Mouse (Mus musculus): ENCODE data around the gene Manbal. TPM values are rescaled to one million over a fixed set of nuclear protein-coding genes. Genes with fewer than 3 reads are reported as not detected.

Manbal gene
- polyA plus RNA-seq, 1 experiment, result 72.3 TPM

GRCm38 (mm10) chr2:157407596-157407995 is 40.2 kb downstream of the Manbal start:
- DNase-seq (ENCODE audit: low read depth, low spot score), result no peak
- 66% methylated on average over 7 of the region's 7 CpGs for WGBS

- DNase-seq (ENCODE audit: low read depth, low spot score), result no peak
- 74% methylated on average over 12 of the region's 12 CpGs for WGBS
Measured at GRCm38 (mm10) chr2:157409793-157410533, 42.6 kb downstream of the Manbal start.

- 71% methylated on average over 6 of the region's 6 CpGs for WGBS
- no peak for DNase-seq (ENCODE audit: low read depth, low spot score)
Measured at GRCm38 (mm10) chr2:157411151-157411693, 43.8 kb downstream of the Manbal start.

- DNase-seq (ENCODE audit: low read depth, low spot score), result no peak
- 31% methylated on average over 7 of the region's 7 CpGs for WGBS
Measured at GRCm38 (mm10) chr2:157412497-157412896, 45.1 kb downstream of the Manbal start.

GRCm38 (mm10) chr2:157417229-157417628 is 49.8 kb downstream of the Manbal start:
- DNase-seq (ENCODE audit: low read depth, low spot score), result no peak
- whole genome bisulfite sequencing, result 49% methylated on average over 6 of the region's 6 CpGs

GRCm38 (mm10) chr2:157418206-157418605 is 50.8 kb downstream of the Manbal start, which contains the start of gene Src:
TSS of gene Src (plus strand) at chr2:157418444.
- no peak for DNase-seq (ENCODE audit: low read depth, low spot score)
- 36% methylated on average over 13 of the region's 13 CpGs for WGBS

GRCm38 (mm10) chr2:157418609-157419071 is 51.2 kb downstream of the Manbal start:
- WGBS, result 12% methylated on average over 7 of the region's 7 CpGs
- DNase-seq (ENCODE audit: low read depth, low spot score), result no peak

GRCm38 (mm10) chr2:157419506-157419905 is 52.1 kb downstream of the Manbal start:
- no peak for DNase-seq (ENCODE audit: low read depth, low spot score)

GRCm38 (mm10) chr2:157420404-157420803 is 53.0 kb downstream of the Manbal start:
- 42% methylated on average over 4 of the region's 4 CpGs for WGBS
- no peak for DNase-seq (ENCODE audit: low read depth, low spot score)

GRCm38 (mm10) chr2:157422062-157422655 is 54.8 kb downstream of the Manbal start:
- 31% methylated on average over 11 of the region's 11 CpGs for WGBS
- no peak for DNase-seq (ENCODE audit: low read depth, low spot score)

- peak; percentile 80 for DNase-seq (ENCODE audit: low read depth, low spot score)
- WGBS, result 36% methylated on average over 11 of the region's 11 CpGs
Measured at GRCm38 (mm10) chr2:157422854-157423705, 55.7 kb downstream of the Manbal start.

GRCm38 (mm10) chr2:157423706-157424125 is 56.3 kb downstream of the Manbal start:
- 3% methylated on average over 21 of the region's 21 CpGs for WGBS
- DNase-seq (ENCODE audit: low read depth, low spot score), result no peak

GRCm38 (mm10) chr2:157424126-157424903 is 56.9 kb downstream of the Manbal start:
- WGBS, result 2% methylated on average over 75 of the region's 98 CpGs
- no peak for DNase-seq (ENCODE audit: low read depth, low spot score)

GRCm38 (mm10) chr2:157424904-157425642 is 57.7 kb downstream of the Manbal start:
- WGBS, result 29% methylated on average over 16 of the region's 16 CpGs
- DNase-seq (ENCODE audit: low read depth, low spot score), result no peak

GRCm38 (mm10) chr2:157425643-157425988 is 58.2 kb downstream of the Manbal start:
- peak; percentile 85 for DNase-seq (ENCODE audit: low read depth, low spot score)
- WGBS, result 32% methylated on average over 6 of the region's 6 CpGs

GRCm38 (mm10) chr2:157426171-157426570 is 58.8 kb downstream of the Manbal start:
- no peak for DNase-seq (ENCODE audit: low read depth, low spot score)
- 41% methylated on average over 6 of the region's 6 CpGs for WGBS

- no peak for DNase-seq (ENCODE audit: low read depth, low spot score)
- WGBS, result 83% methylated on average over 5 of the region's 5 CpGs
Measured at GRCm38 (mm10) chr2:157427164-157427563, 59.8 kb downstream of the Manbal start.

GRCm38 (mm10) chr2:157428351-157429139 is 61.2 kb downstream of the Manbal start:
- no peak for DNase-seq (ENCODE audit: low read depth, low spot score)
- 77% methylated on average over 13 of the region's 13 CpGs for WGBS
